Mouse (Mus musculus): ENCODE measurements around the gene Crat.

The Crat gene

DNA sequence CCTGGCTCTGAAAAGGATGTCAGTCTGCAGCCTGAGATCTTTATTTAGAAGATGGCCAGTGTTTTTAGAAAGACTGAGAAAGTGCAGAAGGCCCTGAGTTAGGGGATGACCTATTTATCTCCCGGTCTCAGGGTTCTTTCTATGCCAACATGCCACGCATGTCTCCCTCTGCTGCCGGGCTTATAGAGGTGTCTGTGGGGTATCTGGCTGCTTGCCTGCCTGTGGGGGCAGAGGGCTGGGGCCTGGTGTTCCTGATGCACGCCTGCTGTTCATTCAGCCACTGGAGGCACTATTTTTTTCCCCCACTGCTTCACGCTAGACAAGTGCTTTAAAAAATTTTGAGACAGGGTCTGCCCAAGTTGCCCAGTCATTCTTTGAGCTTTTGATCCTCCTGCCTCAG lies 49.4 kb downstream of the Crat start:
- no peak for DNase-seq (ENCODE audit: low spot score in 2 of 2)

GRCm38 (mm10) chr2:30365281-30366069 lies 50.1 kb downstream of the Crat start:
- no peak for DNase-seq (ENCODE audit: low spot score in 2 of 2)

DNA sequence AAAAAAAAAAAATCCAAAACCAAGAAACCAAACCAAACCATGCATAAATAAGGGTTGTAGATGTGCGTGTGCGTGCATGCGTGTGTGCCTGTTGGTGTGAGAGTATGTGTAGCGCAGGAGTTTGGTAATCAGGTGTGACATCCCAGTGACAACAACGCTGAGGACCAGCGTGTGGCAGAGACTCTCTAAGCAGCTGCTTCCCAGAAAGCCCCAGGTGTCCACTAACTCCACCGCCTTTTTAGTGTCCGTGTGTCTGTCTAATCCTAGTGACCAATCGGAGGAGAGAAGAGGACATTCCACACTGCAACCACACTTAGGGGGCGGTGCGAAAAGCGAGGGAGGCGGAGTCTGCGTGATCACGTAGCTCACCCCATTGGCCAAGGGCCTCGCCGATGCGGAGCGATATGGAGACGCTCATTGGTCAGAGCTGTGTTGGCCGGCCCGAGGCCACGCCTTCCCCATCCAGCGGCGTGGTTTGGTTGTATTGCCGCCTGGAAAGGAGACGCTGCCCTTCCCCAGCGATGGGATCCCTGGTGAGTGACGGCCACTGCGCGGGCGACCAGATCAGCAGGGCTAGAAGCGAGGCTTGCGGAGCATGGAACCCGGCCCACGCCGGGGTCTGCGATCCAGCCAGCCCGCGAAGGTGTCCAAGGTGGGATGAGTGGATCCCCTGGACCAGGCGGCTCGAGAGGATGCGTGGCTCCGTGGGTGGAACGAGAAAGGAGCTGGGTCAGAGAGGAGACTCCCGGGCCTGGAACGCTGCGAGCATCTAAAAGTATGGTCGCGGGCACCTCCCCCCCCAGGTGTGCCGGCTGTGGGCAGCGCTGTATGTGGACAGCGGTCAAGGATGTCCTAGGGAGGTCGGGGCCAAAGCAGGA lies 51.6 kb downstream of the Crat start, which contains the start of gene Miga2:
Gene Miga2 (plus strand): TSS at position 461 of the 878 bp plus-strand sequence.
- peak; percentile 92 to 95 for DNase-seq (ENCODE audit: low spot score in 2 of 2)

GRCm38 (mm10) chr2:30362865-30363264 lies 52.7 kb downstream of the Crat start:
- DNase-seq (ENCODE audit: low spot score in 2 of 2): no peak

DNA sequence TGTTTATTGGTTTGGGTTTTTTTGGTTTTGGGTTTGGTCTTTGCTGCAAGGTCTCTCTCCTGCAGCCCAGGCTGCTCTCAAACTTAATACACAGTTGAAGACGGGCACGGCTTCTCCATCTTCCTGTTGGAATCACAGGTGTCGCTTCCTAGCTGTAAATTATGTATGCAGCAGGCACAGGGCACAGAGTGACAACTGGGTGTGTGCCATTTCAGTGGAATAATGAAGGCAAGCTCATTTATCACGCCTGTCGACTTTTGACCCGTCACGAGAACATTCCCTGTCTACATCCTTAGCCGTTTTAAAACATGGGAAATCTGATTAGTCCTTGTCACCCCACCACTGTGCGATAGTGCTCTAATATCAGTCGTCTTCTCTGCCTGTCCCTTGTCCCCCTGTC lies 55.0 kb downstream of the Crat start:
- DNase-seq (ENCODE audit: low spot score in 2 of 2): no peak

DNA sequence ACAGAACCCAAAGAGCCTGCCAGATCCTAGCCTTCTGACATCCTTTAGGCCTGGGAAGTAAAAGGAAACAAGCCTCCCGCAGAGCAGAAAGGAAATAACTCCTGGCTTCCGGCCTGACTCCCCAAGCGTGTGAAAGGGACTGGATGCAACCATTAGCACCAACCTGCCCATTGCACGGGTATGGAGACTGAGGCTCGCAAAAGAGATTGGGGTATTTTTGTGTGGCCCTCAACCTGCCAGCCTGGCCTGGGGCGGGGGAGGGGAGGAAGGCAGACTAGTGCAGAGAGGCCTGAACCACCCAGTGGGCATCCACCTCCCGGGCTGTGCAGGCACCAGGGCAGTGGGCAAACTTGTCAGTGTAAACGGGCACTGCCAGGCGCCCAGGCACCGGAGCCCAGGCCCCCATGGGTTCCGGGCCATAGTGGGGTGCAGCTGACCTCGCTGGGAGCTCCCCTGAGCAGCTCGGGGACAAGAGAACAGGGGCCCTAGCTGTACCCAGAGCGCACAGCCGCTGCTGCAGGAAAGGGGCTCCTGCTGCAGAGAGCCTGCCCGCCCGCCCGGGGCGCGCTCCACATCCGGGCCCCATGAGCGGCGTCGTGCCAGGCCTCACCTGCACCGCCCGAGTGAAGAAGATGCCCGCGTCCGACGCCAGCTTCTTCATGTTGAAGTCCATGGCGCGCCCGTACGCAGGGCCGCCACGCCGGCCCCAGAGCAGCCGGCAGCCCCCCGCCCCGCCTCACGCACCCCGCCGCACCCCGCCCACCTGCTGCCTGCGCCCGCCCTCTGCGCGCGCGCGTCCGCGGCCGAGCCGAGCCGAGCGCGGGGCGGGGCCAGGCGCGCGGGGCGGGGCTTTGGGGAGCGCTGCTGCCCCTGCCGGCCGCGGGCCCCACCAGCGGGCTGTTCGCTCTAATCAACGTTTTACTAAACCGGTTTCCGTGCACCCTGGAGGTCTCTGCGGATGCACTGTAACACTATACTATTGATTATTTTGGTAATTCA lies 56.8 kb downstream of the Crat start, which contains the start of gene Sh3glb2:
Gene Sh3glb2 (minus strand): TSS at position 805 of the 999 bp plus-strand sequence.
- DNase-seq (ENCODE audit: low spot score in 2 of 2): peak; percentile 72 to 86

GRCm38 (mm10) chr2:30357552-30358510 lies 57.8 kb downstream of the Crat start:
- no peak for DNase-seq (ENCODE audit: low spot score in 2 of 2)

GRCm38 (mm10) chr2:30356906-30357305 lies 58.7 kb downstream of the Crat start:
- no peak for DNase-seq (ENCODE audit: low spot score in 2 of 2)

- no peak for DNase-seq (ENCODE audit: low spot score in 2 of 2)
Observed at GRCm38 (mm10) chr2:30356266-30356665, 59.3 kb downstream of the Crat start.

- DNase-seq (ENCODE audit: low spot score in 2 of 2): no peak
Observed at GRCm38 (mm10) chr2:30355861-30356260, 59.8 kb downstream of the Crat start.

DNA sequence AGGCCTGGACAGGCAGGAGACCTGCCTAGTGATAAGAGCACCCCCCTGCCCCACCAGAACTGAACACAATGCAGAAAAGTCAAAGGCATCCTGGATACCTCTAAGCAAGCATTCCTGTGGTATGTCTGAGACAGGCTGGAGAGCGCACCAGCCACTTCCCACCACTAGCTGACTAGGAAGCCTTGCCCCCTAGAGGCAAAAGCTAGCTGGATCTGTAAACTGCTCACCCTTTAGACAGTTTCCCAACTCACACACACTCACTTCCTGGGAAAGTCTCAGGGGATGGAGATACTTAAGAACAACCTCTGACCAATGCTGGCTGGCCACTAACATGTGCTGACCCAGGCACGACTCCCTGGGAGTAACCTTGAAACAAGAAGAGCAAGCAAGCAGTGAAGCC lies 64.5 kb downstream of the Crat start:
- DNase-seq (ENCODE audit: low spot score in 2 of 2): no peak

Data from cerebellum, postnatal 4 days (tissue).